Mouse (Mus musculus): ENCODE data around the gene Snd1.
"Not testable (repeated sequence)": the region's sequence is repeated elsewhere in the genome, so short reads cannot be mapped to it uniquely, and the experiment has no call there.

Snd1 gene

GRCm38 (mm10) chr6:28890426-28890825 is 415.5 kb downstream of the Snd1 start:
- DNase-seq (ENCODE audit: inconsistent age in 2 of 2, low spot score in 1 of 2): no peak

GRCm38 (mm10) chr6:28891480-28891879 is 416.5 kb downstream of the Snd1 start:
- no peak for DNase-seq (ENCODE audit: inconsistent age in 2 of 2, low spot score in 1 of 2)

- peak in 1 of 2 experiments; percentile 53 for DNase-seq (ENCODE audit: inconsistent age in 2 of 2, low spot score in 1 of 2)
Measured at GRCm38 (mm10) chr6:28895004-28895515, 420.1 kb downstream of the Snd1 start.

GRCm38 (mm10) chr6:28895726-28896125 is 420.8 kb downstream of the Snd1 start:
- DNase-seq (ENCODE audit: inconsistent age in 2 of 2, low spot score in 1 of 2): peak in 1 of 2 experiments; percentile 60

- DNase-seq (ENCODE audit: inconsistent age in 2 of 2, low spot score in 1 of 2): no peak
Measured at GRCm38 (mm10) chr6:28896762-28897320, 421.9 kb downstream of the Snd1 start.

- no peak for DNase-seq (ENCODE audit: inconsistent age in 2 of 2, low spot score in 1 of 2)
Measured at GRCm38 (mm10) chr6:28897326-28898085, 422.6 kb downstream of the Snd1 start.

GRCm38 (mm10) chr6:28898836-28899235 is 423.9 kb downstream of the Snd1 start:
- DNase-seq (ENCODE audit: inconsistent age in 2 of 2, low spot score in 1 of 2): peak; percentile 68 to 87

GRCm38 (mm10) chr6:28902573-28902972 is 427.6 kb downstream of the Snd1 start:
- DNase-seq (ENCODE audit: inconsistent age in 2 of 2, low spot score in 1 of 2): no peak

- no peak for DNase-seq (ENCODE audit: inconsistent age in 2 of 2, low spot score in 1 of 2)
Measured at GRCm38 (mm10) chr6:28904417-28904816, 429.5 kb downstream of the Snd1 start.

- no peak for DNase-seq (ENCODE audit: inconsistent age in 2 of 2, low spot score in 1 of 2)
Measured at GRCm38 (mm10) chr6:28905301-28905700, 430.4 kb downstream of the Snd1 start.

GRCm38 (mm10) chr6:28909866-28910265 is 434.9 kb downstream of the Snd1 start:
- peak; percentile 47 to 55 for DNase-seq (ENCODE audit: inconsistent age in 2 of 2, low spot score in 1 of 2)

GRCm38 (mm10) chr6:28914981-28915380 is 440.0 kb downstream of the Snd1 start:
- no peak for DNase-seq (ENCODE audit: inconsistent age in 2 of 2, low spot score in 1 of 2)

- DNase-seq (ENCODE audit: inconsistent age in 2 of 2, low spot score in 1 of 2): peak; percentile 72 to 83
Measured at GRCm38 (mm10) chr6:28916630-28917029, 441.7 kb downstream of the Snd1 start.

- DNase-seq (ENCODE audit: inconsistent age in 2 of 2, low spot score in 1 of 2): no peak
Measured at GRCm38 (mm10) chr6:28919346-28919745, 444.4 kb downstream of the Snd1 start.

GRCm38 (mm10) chr6:28922371-28922770 is 447.4 kb downstream of the Snd1 start:
- DNase-seq (ENCODE audit: inconsistent age in 2 of 2, low spot score in 1 of 2): no peak

GRCm38 (mm10) chr6:28923091-28923824 is 448.3 kb downstream of the Snd1 start:
- no peak for DNase-seq (ENCODE audit: inconsistent age in 2 of 2, low spot score in 1 of 2)

- no peak for DNase-seq (ENCODE audit: inconsistent age in 2 of 2, low spot score in 1 of 2)
Measured at GRCm38 (mm10) chr6:28923837-28924236, 448.9 kb downstream of the Snd1 start.

- peak in 1 of 2 experiments; percentile 25 for DNase-seq (ENCODE audit: inconsistent age in 2 of 2, low spot score in 1 of 2)
Measured at GRCm38 (mm10) chr6:28927987-28928386, 453.0 kb downstream of the Snd1 start.

GRCm38 (mm10) chr6:28929169-28929803 is 454.3 kb downstream of the Snd1 start:
- DNase-seq (ENCODE audit: inconsistent age in 2 of 2, low spot score in 1 of 2): not testable (repeated sequence)

GRCm38 (mm10) chr6:28931234-28931633 is 456.3 kb downstream of the Snd1 start:
- DNase-seq (ENCODE audit: inconsistent age in 2 of 2, low spot score in 1 of 2): no peak

GRCm38 (mm10) chr6:28931636-28932327 is 456.8 kb downstream of the Snd1 start:
- no peak for DNase-seq (ENCODE audit: inconsistent age in 2 of 2, low spot score in 1 of 2)
